Mouse (Mus musculus) heart, embryonic 16.5 days (tissue): ENCODE measurements around the gene Optc. TPM values are rescaled to one million over a fixed set of nuclear protein-coding genes. Genes with fewer than 3 reads are reported as not detected.

Experiments
- ATAC-seq: fragments of 200-750 bp; cut with Nextera tagmentation; replicated peaks from 2 replicates; pipeline ENCODE4 v1.8.0; 2017; ENCODE audit warnings: moderate number of reproducible peaks; ENCODE audit not compliant: insufficient read depth, low FRiP score; ENCODE audit errors: extremely low read depth
- H3K27ac ChIP-seq: fragments of 300-500 bp; sonication (generic); 2 replicates; pipeline ENCODE4 v1.5.1; 2014; ENCODE audit warnings: mild to moderate bottlenecking, low read length, control low read depth, moderate library complexity
- H3K27me3 ChIP-seq: fragments of 300-500 bp; sonication (generic); 2 replicates; pipeline ENCODE4 v1.6.1; 2014; ENCODE audit warnings: low read length, mixed read lengths; ENCODE audit not compliant: control insufficient read depth, insufficient read depth
- H3K36me3 ChIP-seq: fragments of 300-500 bp; sonication (generic); 2 replicates; pipeline ENCODE4 v1.6.1; 2014; ENCODE audit not compliant: control insufficient read depth, insufficient read depth
- H3K4me1 ChIP-seq: fragments of 300-500 bp; sonication (generic); 2 replicates; pipeline ENCODE4 v1.6.1; 2014; ENCODE audit warnings: low read length, mixed read lengths; ENCODE audit not compliant: control insufficient read depth, insufficient read depth
- H3K4me2 ChIP-seq: fragments of 300-500 bp; sonication (generic); 2 replicates; pipeline ENCODE4 v1.6.1; 2014; ENCODE audit warnings: low read depth, mild to moderate bottlenecking, control low read depth, low read length
- H3K4me3 ChIP-seq: fragments of 300-500 bp; sonication (generic); 2 replicates; pipeline ENCODE4 v1.5.1; 2014; ENCODE audit warnings: mild to moderate bottlenecking, control low read depth, low read length
- H3K9ac ChIP-seq: fragments of 300-500 bp; sonication (generic); 2 replicates; pipeline ENCODE4 v1.6.1; 2014; ENCODE audit warnings: low read length, control low read depth
- H3K9me3 ChIP-seq: fragments of 300-500 bp; sonication (generic); replicated peaks from 2 replicates; pipeline ENCODE4 v1.6.1; 2016; ENCODE audit warnings: low read length; ENCODE audit not compliant: control insufficient read depth
- WGBS: fragments of 180-500 bp; shearing (Covaris S2); extraction: QIAGEN DNeasy Blood & Tissue Kit; methylation state at CpG from one replicate; pipeline ENCODE4 v1.1.7; 2014; 5-methylcytosine and 5-hydroxymethylcytosine counted together
- polyA plus RNA-seq: library from polyadenylated mRNA; unstranded; fragments of >200 nt; fragmentation: Nextera tagmentation; extraction: Ambion mirVana; gene quantifications from 2 replicates; pipeline ENCODE4 v1.2.1, GENCODE M21; 2015

Gene Optc
- polyA plus RNA-seq, 1 experiment from 2014 or later, result 0.28 TPM

DNA sequence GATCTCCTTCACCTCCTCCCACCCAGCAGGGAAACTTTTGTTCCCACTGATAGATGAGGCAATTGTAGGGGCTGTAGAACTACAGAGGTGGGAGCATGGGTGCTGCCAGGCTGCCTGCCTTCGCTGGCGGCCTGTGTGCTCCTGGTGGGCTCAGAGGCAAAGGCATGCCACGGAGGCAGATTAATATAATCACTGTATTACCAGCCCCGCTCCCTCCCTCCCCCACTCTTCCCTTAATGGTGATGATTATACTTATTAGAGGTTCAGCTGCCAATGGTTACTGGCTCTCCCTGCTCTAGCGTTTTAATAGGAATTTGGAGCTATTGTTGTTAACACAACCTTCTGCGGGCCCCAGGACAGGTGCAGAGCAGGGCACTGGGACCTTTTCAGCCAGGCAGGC is 26.0 kb downstream of the Optc start:
- Histone ChIP-seq H3K36me3 (no peaks in the 10 kb centered on the region), H3K9ac (no peak overlapping the region), H3K9me3 (no peaks in the 10 kb centered on the region), H3K27ac (no peak overlapping the region), H3K4me1 (peaks cover 18% of the 10 kb centered on the region), H3K4me3 (no peak overlapping the region), H3K27me3 (no peaks in the 10 kb centered on the region), H3K4me2 (no peak overlapping the region)
- ATAC-seq, result no peak
- WGBS, result 62% methylated on average over 6 of the region's 6 CpGs

DNA sequence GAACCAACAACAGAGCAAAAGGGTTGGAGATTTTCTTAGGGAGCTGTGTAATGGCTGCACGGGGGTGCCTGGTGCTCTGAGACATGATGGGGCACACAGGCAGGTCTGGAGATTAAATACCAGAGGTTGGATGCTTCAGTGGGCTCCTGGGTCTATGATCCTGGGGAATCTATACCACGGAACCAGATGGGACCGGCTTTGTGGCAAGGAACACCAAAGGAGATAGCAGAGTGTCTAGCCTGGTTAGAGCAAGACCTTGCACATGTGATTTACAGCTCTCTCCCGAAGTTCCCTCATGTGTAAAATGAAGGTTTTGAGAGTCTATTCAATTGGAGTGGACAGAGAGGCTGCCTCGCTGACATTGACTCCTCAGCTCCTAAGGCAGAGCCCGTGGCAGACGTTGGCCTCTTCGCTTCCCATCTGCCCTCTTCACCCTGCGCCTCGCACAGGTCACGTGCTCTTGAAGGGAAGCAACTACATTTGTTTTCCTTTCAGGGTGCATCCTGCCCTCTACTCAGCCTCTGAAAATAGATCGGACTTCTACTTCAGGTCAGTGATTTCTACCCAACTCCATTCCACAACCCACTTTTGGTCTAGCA is 28.9 kb downstream of the Optc start:
- Histone ChIP-seq H3K4me2 (no peak overlapping the region), H3K27me3 (no peaks in the 10 kb centered on the region), H3K9ac (no peak overlapping the region), H3K27ac (no peak overlapping the region), H3K9me3 (no peaks in the 10 kb centered on the region), H3K36me3 (no peaks in the 10 kb centered on the region), H3K4me3 (no peak overlapping the region), H3K4me1 (peaks cover 22% of the 10 kb centered on the region)
- WGBS, result 58% methylated on average over 12 of the region's 12 CpGs
- ATAC-seq, result no peak; the same call in 1 of the 2 replicates

DNA sequence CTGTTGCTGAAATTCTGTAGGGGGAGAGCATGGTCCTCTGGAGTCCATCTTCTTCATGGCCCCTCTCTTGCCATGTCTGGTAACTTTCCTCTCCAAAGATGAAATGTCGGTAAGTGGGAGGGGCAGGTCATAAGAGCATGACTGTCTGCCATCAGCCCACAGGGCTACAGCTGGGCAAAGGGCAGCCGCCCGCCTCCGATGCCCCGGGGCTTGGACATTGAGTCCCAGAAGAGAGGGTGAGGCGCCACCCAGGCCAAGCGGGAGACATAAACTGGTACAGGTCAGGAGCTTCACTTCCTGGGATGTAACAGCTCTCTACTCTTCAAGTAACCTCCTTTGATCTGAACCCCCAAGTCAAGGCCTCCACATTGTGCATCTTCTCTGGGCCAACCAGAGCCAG is 30.9 kb downstream of the Optc start:
- Histone ChIP-seq H3K27me3 (no peaks in the 10 kb centered on the region), H3K4me2 (no peak overlapping the region), H3K4me3 (no peak overlapping the region), H3K27ac (no peak overlapping the region), H3K4me1 (peaks cover 20% of the 10 kb centered on the region), H3K36me3 (no peaks in the 10 kb centered on the region), H3K9ac (no peak overlapping the region), H3K9me3 (no peaks in the 10 kb centered on the region)
- ATAC-seq, result no peak
- WGBS, result 90% methylated on average over 7 of the region's 7 CpGs

DNA sequence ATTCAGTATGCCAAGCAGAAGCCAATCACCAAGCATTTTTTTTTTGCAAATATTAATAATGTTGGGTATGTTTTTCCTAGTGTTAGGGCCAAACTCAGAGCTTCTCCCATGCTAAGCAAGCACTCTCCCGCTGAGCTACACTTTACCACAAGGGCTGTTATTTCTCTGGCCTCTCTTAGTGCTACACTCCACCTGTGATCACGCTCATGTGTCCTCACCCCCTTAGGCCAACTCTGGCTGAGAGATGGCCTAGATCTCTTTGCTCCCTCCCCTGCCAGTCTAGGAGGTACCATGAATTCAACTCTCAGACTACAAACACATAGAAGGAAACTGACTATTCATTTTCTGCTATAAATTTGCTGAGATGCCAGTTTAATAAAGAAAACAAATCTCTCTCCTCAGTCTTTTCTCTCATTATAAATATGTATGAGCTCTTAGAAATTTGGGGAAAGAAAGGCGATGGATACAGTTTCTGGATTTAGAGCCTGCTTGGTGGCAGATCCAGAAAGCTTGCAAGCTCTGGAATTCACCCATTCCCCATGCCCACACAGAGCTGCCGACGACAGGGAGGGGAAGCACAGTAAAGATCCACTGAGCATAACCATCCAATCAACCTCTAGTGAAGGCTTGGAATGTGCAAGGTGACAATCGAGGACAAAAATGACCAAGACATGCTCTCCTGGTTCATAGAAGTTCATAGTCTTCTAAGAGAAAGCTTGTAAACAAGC is 34.5 kb downstream of the Optc start:
- 62% methylated on average over 6 of the region's 6 CpGs for WGBS
- no peaks in the 10 kb centered on the region for H3K36me3 ChIP-seq

DNA sequence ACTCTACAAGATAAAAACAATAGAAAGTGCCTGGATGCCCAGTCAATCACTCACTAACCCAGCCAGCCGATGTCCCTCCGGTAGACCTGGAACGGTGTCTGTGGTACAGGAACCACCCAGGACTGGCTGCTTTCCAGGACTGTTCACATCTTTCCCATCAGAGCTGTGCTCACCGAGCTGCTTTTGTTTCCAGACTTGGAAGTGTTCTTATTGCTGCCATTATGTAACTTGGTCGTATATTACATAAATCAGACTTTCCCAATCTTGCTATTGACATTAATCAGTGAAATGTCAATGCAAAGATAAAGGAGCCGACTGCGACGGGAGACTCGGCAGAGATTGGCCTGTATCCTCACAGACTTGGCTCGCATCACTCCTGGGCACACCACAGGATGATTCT is 36.6 kb downstream of the Optc start:
- Histone ChIP-seq H3K36me3 (no peaks in the 10 kb centered on the region), H3K9me3 (no peaks in the 10 kb centered on the region; the same call in 1 of the 2 replicates), H3K4me3 (no peak overlapping the region), H3K4me2 (no peak overlapping the region), H3K9ac (no peak overlapping the region), H3K27me3 (no peaks in the 10 kb centered on the region), H3K4me1 (peaks cover 8% of the 10 kb centered on the region), H3K27ac (no peak overlapping the region)
- 48% methylated on average over 10 of the region's 10 CpGs for WGBS
- ATAC-seq, result no peak

More for the DNA sequence above, 34.5 kb downstream of the Optc start:
- H3K4me3 ChIP-seq, result no peak overlapping the region
- H3K4me1 ChIP-seq, result peaks cover 8% of the 10 kb centered on the region
- H3K27ac ChIP-seq, result no peak overlapping the region
- no peak for ATAC-seq
- no peak overlapping the region for H3K4me2 ChIP-seq
- H3K9me3 ChIP-seq, result no peaks in the 10 kb centered on the region
- H3K9ac ChIP-seq, result no peak overlapping the region
- no peaks in the 10 kb centered on the region for H3K27me3 ChIP-seq

DNA sequence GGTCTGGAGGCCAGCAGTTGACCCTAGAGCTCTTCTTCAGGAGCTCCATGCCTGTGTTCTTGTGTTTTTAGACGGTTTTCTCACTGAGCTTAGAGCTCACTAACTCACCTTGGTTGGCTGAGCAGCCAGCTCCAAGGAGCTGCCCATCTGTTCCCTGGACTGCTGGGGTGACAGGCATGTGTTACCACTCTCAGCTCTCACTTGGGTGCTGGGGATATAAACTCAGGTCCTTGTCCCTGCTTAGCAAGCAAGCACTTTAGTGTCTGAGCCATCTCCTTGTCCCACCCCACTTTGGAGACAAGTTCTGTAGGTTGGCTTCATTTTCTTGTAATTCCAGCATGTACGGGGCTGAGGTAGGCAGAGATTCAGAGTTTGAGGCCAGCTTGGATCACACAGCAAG is 38.6 kb downstream of the Optc start:
- Histone ChIP-seq H3K36me3 (no peaks in the 10 kb centered on the region), H3K4me2 (no peak overlapping the region), H3K27me3 (no peaks in the 10 kb centered on the region), H3K9me3 (no peaks in the 10 kb centered on the region; the same call in 1 of the 2 replicates), H3K27ac (no peak overlapping the region), H3K4me3 (no peak overlapping the region), H3K4me1 (peaks cover 7% of the 10 kb centered on the region), H3K9ac (no peak overlapping the region)
- WGBS, result 56% methylated on average over 2 of the region's 2 CpGs
- ATAC-seq, result no peak

DNA sequence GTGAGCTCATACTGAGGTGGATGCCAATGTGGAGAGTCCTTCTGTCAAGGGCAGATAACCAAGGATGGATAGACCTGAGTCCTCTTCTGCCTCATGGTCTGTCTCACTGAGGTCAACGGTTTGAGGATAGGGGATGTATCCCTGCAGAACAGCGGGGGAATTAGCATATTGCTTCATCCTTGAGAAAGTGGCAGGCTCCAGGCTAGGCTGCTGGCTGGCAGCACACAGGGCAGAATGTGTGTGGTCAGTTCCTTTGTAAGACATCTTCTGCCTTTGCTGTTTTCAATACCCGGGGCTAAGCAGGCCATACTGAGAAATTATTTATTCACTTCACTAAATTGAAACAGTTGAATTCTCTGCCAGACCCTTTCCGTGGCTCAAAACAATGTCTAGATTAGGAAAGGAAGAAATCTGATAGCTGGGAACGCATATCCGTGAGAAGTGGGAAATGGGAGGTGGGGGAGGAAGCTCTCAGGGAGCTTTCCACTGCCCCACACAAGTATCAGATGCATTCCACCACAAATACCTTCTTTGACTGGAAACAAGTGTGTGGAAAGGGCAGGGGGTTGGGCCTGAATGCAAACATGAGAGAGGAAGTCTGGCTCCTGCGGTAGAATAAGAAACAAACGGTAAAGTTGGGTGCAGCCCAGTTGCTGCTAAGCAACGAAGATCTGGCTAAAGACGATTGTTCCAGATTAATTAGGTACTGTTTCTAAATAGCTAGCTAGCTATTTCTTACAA is 44.4 kb downstream of the Optc start:
- 18% methylated on average over 10 of the region's 10 CpGs for WGBS
- ATAC-seq, result peak; percentile 84
- H3K27ac ChIP-seq, result peak overlapping the region; percentile 64
- no peak overlapping the region for H3K4me3 ChIP-seq
- H3K9me3 ChIP-seq, result no peaks in the 10 kb centered on the region; the same call in 1 of the 2 replicates
- no peaks in the 10 kb centered on the region for H3K36me3 ChIP-seq
- H3K4me1 ChIP-seq, result peaks cover 18% of the 10 kb centered on the region
- H3K9ac ChIP-seq, result no peak overlapping the region
- no peaks in the 10 kb centered on the region for H3K27me3 ChIP-seq
- no peak overlapping the region for H3K4me2 ChIP-seq

DNA sequence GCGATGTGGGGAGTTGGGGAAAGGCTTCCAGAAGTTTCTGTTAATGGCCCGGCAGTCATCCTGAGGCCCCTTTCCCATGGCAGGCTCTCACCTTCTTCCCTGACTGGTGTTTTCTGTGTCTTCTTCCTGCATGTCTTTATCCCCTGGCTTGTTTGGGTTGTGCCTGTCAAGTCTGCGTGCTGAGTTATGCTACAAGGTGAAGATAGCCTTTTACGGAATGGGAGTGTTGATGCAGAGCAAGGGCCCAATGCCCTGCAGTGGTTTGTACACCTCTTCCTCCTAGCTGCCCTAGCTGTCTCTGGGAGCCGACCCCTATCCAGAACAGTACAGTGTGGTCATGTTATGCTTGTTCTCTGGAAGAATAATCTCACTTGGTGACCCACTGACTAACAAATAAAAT is 46.8 kb downstream of the Optc start:
- Histone ChIP-seq H3K4me1 (peaks cover 20% of the 10 kb centered on the region), H3K27me3 (no peaks in the 10 kb centered on the region), H3K27ac (no peak overlapping the region), H3K4me3 (no peak overlapping the region), H3K9me3 (no peaks in the 10 kb centered on the region), H3K36me3 (no peaks in the 10 kb centered on the region), H3K9ac (no peak overlapping the region), H3K4me2 (no peak overlapping the region)
- 45% methylated on average over 5 of the region's 5 CpGs for WGBS
- ATAC-seq, result no peak
